Mouse (Mus musculus): ENCODE results near the gene Vps35l. TPM values are rescaled to one million over a fixed set of nuclear protein-coding genes. Genes with fewer than 3 reads are reported as not detected.

Vps35l gene
- polyA plus RNA-seq, 1 experiment from 2014 or later = 98.2 TPM

DNA sequence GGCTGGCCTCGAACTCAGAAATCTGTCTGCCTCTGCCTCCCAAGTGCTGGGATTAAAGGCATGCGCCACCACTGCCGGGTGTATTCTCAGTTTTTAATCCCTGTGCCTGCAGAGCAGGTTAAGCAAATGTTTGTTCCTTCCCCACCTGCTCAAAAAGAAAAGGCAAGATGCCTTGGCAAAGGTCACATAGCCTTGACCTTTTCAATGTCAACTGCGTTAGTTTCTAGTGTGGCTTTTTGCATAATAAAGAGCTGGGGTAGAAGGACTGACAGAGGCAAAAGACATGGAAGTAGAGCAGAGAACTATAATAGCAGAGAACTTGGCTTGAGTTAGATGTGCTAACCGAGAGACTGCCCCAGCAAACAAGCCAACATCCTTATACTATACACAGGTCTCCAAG is 29.2 kb upstream of the Vps35l start:
- H3K27ac ChIP-seq = no peak overlapping the region
- H3K9me3 ChIP-seq (replicated peaks) = no peaks in the 10 kb centered on the region
- ATAC-seq (ENCODE audit: low FRiP score) = no peak

DNA sequence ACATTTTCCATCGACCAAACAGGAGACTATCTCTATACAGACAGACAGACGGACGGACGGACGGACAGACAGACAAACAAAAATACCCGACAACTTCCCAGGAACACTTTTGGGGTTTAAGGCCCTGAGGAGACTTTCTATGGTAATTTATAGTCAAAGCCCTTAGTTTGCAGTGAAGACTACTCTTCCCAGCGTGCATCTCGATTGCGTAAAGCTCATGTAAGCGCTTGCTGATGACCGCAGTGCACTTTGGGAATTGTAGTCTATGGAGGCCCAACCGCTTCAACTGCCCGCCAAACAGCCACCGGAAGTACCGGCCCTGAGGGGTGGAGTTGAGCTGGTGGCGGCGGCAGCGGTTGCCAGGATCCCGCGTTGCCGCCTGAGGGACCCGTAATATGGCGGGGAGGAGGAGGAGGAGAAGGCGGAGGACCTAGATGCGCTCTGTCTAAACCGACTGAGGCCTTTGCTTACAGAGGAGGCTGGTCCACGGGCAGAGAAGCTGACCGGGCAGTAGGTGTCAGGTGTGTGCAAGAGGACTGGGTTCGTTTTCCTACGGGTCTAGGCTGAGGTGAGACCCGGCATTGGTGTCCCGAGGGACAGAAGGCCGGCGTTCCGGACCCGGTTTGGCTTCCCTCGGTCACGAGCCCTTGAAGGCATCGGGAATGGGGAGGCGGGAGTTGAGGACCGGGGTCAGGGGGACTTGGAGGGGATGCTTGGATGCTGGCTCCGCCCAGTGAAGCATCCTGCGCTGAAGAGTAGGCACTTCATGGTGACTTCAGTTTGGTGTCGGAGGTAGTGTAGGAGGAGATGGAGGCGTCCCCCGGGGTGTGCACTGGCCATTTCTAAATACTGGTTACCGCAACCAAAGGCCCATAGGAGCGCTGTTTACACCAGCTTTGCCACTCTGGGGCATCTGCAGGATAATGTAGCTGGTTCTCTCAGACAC is 27.5 kb upstream of the Vps35l start, which contains the start of gene Ccp110:
Ccp110 (plus strand) TSS at position 325 of the 946 bp plus-strand sequence.
- Histone ChIP-seq H3K27ac (peak within 1 kb of the TSS; percentile 62), H3K9me3 (replicated peaks) (no peaks in the 10 kb centered on the region), H3K4me3 (peak within 1 kb of the TSS; percentile 66), H3K36me3 (peaks cover 14% of the 10 kb centered on the region; the same call in 1 of the 2 replicates), H3K27me3 (no peaks in the 10 kb centered on the region), H3K9ac (peak within 1 kb of the TSS; percentile 69), H3K4me1 (peaks cover 11% of the 10 kb centered on the region), H3K4me2 (replicated peaks) (peak within 1 kb of the TSS; percentile 69)
- peak; percentile 96 for ATAC-seq (ENCODE audit: low FRiP score)
- under 1% methylated on average over 48 of the region's 48 CpGs for WGBS

More for the DNA sequence above, 29.2 kb upstream of the Vps35l start:
- Histone ChIP-seq H3K9ac (no peak overlapping the region), H3K4me1 (peaks cover 16% of the 10 kb centered on the region), H3K4me3 (no peak overlapping the region), H3K4me2 (replicated peaks) (no peak overlapping the region), H3K27me3 (no peaks in the 10 kb centered on the region), H3K36me3 (peaks cover 9% of the 10 kb centered on the region; the same call in 1 of the 2 replicates)
- 69% methylated on average over 5 of the region's 5 CpGs for WGBS

DNA sequence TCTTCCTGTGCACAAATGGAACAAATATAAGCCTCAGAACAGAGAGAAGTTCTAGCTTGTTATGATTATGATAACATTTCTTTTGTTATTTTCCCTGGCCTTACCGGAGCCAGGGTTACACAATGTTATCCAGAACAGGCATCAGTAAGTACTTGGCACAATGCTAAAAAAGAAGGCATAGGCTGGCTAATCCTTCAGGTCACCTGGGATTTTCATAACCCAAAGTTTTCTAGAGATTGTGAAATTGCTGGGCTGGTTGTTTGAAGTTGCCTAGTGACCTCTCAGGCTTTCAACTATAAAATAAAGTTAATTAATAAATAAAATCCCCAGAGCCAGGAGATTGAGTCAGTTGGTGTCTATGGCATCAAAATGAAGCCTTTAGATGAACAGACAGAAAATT is 25.2 kb upstream of the Vps35l start:
- no peak overlapping the region for H3K9ac ChIP-seq
- peaks cover 11% of the 10 kb centered on the region for H3K4me1 ChIP-seq
- WGBS = 96% methylated on average over 1 of the region's 1 CpGs
- no peak overlapping the region for H3K4me2 ChIP-seq (replicated peaks)
- no peaks in the 10 kb centered on the region for H3K27me3 ChIP-seq
- H3K36me3 ChIP-seq = peaks cover 28% of the 10 kb centered on the region
- no peak overlapping the region for H3K4me3 ChIP-seq
- H3K9me3 ChIP-seq (replicated peaks) = no peaks in the 10 kb centered on the region
- no peak for ATAC-seq (ENCODE audit: low FRiP score)
- no peak overlapping the region for H3K27ac ChIP-seq

DNA sequence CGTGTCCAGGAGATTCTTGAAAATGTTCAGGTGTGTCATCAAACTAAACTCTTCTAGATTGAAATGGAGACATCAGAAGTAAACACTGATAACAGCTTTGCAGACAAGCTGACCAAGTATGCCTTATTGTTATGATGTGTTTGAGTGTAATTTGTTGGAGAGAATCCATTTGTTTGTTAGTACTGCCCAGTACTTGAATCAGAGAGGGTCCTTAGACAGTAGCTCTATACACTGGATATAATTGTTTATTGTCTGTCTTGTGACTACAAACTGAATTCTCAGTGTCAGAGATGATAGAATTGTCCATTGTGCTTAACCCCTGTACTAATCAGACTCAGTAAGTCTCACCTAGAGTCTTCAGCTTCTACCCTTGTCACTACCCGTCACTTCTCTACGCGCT is 22.0 kb upstream of the Vps35l start:
- WGBS = 95% methylated on average over 4 of the region's 4 CpGs
- Histone ChIP-seq H3K4me3 (no peak overlapping the region), H3K27me3 (no peaks in the 10 kb centered on the region), H3K9ac (no peak overlapping the region), H3K27ac (no peak overlapping the region), H3K36me3 (peaks cover 50% of the 10 kb centered on the region), H3K9me3 (replicated peaks) (no peaks in the 10 kb centered on the region), H3K4me2 (replicated peaks) (no peak overlapping the region), H3K4me1 (peaks cover 10% of the 10 kb centered on the region)
- ATAC-seq (ENCODE audit: low FRiP score) = no peak

DNA sequence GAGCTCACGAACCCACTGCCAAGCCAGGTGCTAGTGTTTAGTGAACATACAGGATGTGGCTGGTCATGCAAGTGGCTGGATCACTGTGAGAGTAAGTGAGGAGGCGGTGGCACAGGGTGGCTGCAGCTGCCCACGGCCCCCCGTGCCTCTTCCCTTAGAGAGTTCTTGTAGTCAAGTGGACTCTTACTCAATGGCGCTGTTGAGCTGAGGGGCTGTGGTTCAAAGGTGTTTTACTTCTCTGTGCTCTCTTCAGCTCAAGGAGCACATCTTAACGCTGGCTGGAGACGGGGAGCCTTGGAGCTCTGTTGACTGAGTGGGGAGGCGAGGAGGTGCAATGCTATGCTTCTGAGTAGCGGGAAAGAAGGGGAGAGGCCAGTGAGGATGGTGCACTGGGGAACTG is 16.1 kb upstream of the Vps35l start:
- peaks cover 73% of the 10 kb centered on the region for H3K36me3 ChIP-seq
- H3K9ac ChIP-seq = no peak overlapping the region
- H3K27ac ChIP-seq = no peak overlapping the region
- H3K4me3 ChIP-seq = no peak overlapping the region
- H3K27me3 ChIP-seq = no peaks in the 10 kb centered on the region
- no peaks in the 10 kb centered on the region for H3K4me1 ChIP-seq
- no peak overlapping the region for H3K4me2 ChIP-seq (replicated peaks)
- no peaks in the 10 kb centered on the region for H3K9me3 ChIP-seq (replicated peaks)
- ATAC-seq (ENCODE audit: low FRiP score) = no peak
- 87% methylated on average over 9 of the region's 9 CpGs for WGBS

DNA sequence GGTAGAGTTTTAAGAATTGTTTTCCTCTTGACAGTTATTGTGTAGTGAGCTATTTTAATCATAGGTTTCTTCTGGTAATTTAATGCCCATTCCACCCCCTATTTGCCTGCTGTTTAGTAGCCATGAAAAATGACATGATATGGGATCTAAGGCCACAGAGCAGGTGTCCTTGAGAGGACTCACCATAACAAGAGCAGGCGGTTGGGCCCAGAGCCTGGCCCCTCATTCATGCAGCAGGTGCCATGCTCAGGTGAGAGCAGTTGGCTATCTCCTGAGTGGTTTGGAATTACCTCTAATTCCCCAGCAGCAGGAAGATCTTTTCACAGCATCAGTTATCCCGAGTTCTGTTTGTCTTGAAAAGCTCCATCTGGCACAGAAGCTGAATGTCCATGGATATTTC is 14.6 kb upstream of the Vps35l start:
- no peak overlapping the region for H3K4me2 ChIP-seq (replicated peaks)
- ATAC-seq (ENCODE audit: low FRiP score) = no peak
- H3K9me3 ChIP-seq (replicated peaks) = no peaks in the 10 kb centered on the region
- WGBS = 88% methylated on average over 2 of the region's 2 CpGs
- no peaks in the 10 kb centered on the region for H3K4me1 ChIP-seq
- H3K4me3 ChIP-seq = no peak overlapping the region
- no peak overlapping the region for H3K27ac ChIP-seq
- no peak overlapping the region for H3K9ac ChIP-seq
- no peaks in the 10 kb centered on the region for H3K27me3 ChIP-seq
- H3K36me3 ChIP-seq = peaks cover 80% of the 10 kb centered on the region

DNA sequence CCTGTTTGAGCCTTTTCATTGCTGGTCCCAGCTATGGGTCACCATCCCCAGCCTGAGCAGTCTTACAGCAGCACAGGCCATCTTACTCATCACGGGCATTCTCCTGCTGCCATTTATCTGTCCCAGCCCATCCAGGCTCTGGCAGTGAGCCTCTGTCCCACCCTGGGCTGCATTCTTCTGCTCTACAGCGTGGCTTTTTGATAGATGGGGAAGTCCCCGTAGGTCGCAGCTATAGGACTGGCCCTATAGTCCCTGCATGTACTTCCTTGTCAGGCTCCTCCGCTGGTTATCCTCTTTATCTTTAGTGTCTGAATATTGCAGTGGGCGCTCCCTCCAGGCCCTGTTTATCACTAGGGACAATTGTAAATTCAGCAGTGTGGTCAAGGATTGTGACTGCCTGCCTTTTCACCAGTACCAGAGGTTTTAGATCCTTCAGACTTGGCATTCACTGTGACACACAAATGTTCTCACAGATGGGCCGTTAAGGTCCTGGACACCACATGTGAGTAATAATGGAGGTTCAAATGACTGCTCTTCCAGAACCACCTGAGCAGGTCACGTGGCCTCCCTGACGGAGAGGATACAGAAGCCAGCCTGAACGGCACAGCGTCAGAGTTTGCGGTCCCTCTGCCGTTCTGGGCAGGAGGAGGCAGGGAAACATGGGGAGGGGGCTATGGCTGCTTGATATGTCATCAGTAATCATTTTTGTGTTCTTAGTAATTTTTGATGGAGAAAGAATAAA is 11.0 kb upstream of the Vps35l start:
- H3K9me3 ChIP-seq (replicated peaks) = no peaks in the 10 kb centered on the region
- WGBS = 93% methylated on average over 13 of the region's 13 CpGs
- H3K36me3 ChIP-seq = peaks cover 79% of the 10 kb centered on the region
- H3K4me2 ChIP-seq (replicated peaks) = no peak overlapping the region
- no peak overlapping the region for H3K27ac ChIP-seq
- no peaks in the 10 kb centered on the region for H3K4me1 ChIP-seq
- no peaks in the 10 kb centered on the region for H3K27me3 ChIP-seq
- H3K4me3 ChIP-seq = no peak overlapping the region
- no peak overlapping the region for H3K9ac ChIP-seq
- ATAC-seq (ENCODE audit: low FRiP score) = no peak

DNA sequence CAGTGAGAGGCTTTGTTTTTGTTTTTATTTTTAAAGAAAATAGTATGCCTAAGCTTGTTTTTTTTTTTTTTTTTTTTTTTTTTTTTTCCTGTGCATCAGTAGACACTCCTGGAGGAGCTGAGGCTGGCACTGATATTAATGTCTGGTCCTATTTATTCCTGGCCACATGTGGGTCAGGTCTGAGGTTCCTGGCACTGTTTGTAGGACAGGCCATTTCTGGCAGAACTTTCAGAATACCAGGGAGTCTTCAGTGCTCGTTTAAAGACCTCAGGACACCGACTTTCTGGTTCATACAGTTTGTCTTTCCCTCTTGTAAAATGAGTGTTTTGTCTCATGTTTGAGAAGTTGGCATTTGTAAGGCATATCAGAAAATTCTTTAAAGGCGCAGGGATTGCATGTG is 8.2 kb upstream of the Vps35l start:
- no peak overlapping the region for H3K4me2 ChIP-seq (replicated peaks)
- no peaks in the 10 kb centered on the region for H3K9me3 ChIP-seq (replicated peaks)
- no peak overlapping the region for H3K9ac ChIP-seq
- H3K27ac ChIP-seq = no peak overlapping the region
- WGBS = 93% methylated on average over 3 of the region's 3 CpGs
- H3K4me1 ChIP-seq = no peaks in the 10 kb centered on the region
- ATAC-seq (ENCODE audit: low FRiP score) = no peak
- no peaks in the 10 kb centered on the region for H3K27me3 ChIP-seq
- peaks cover 68% of the 10 kb centered on the region for H3K36me3 ChIP-seq
- H3K4me3 ChIP-seq = no peak overlapping the region

DNA sequence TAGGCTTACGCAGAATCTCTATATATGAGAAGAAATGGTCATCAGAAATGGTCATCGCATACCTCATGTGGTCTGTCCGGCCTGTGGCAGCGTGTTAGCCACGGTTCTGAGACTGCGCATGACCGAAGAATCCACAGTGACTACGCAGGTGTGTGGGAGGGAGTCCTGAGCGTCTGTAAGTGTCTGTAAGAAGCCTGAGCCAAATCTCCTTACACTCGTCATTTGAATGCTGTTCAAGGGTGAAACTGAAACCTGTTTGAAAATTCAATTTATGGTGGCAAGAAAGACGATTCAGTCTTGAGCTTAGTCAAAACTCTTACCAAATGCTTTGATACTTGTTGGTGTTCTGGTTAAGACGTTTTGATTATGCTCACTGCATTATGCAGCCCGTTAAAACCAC is 6.8 kb upstream of the Vps35l start:
- no peaks in the 10 kb centered on the region for H3K9me3 ChIP-seq (replicated peaks)
- no peak overlapping the region for H3K9ac ChIP-seq
- peaks cover 57% of the 10 kb centered on the region for H3K36me3 ChIP-seq
- no peaks in the 10 kb centered on the region for H3K4me1 ChIP-seq
- ATAC-seq (ENCODE audit: low FRiP score) = no peak
- H3K27ac ChIP-seq = no peak overlapping the region
- no peak overlapping the region for H3K4me2 ChIP-seq (replicated peaks)
- H3K27me3 ChIP-seq = no peaks in the 10 kb centered on the region
- WGBS = 95% methylated on average over 13 of the region's 13 CpGs
- H3K4me3 ChIP-seq = no peak overlapping the region

DNA sequence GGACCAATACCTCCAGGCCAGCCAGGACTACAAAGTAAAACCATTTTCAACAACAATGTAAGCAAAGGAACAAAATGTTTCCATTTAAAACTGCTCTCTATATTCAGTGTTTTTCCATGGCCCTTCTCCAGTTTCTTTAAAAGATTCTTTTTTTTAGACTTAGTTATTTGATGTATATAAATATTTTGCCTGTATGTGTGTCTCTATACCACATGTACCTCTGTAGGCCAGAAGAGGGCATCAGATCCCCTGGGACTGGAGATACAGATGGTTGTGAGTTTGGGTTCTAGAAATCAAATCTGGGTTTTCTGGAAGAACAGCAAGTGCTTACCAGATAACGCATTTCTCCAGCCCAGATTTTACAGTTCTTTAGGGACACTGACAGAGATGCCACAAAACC is 1.3 kb upstream of the Vps35l start:
- WGBS = 61% methylated on average over 1 of the region's 1 CpGs
- H3K27ac ChIP-seq = no peak overlapping the region
- no peaks in the 10 kb centered on the region for H3K9me3 ChIP-seq (replicated peaks)
- H3K4me3 ChIP-seq = no peak overlapping the region
- no peak overlapping the region for H3K9ac ChIP-seq
- H3K4me1 ChIP-seq = peaks cover 14% of the 10 kb centered on the region
- H3K4me2 ChIP-seq (replicated peaks) = no peak overlapping the region
- H3K27me3 ChIP-seq = no peaks in the 10 kb centered on the region
- no peak for ATAC-seq (ENCODE audit: low FRiP score)
- peaks cover 19% of the 10 kb centered on the region for H3K36me3 ChIP-seq

DNA sequence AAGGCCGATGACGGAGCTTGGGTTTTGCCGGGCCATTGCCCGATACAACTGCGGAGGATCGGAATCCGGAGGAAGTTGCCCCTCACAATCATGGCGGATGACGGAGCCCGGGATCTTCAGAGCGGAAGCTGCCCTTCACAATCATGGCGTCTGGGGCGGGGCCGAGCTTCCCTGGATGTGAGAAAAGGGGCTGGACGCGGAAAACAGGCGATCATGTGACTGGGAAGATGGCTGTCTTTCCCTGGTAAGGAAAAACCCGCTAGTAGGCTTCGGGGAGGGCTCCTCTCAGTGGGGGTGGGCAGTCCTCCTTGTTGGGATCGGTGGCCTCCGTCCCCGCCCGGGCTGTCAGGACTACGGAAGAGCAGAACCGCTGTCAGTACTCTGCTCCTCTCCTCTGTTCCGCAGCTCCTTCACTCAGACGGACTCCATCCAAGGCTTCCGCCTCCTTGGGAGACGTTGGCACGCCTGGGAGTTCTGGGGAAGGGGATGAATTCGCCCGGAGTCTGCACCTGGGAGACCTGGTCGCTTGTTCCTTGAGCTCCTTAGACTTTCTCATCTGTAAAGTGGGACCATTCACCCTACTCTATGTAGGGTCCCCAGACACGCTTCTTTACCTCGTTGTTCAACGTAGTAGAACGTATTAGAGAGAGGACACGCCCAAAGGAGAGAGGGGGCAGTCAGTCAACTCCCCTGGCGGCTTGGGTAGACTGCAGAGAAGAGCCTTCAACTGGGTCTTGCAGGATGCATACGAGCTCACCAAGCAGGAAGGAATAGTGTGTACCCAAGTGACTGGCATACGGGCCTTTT is 709 bp downstream of the Vps35l start:
- Histone ChIP-seq H3K27ac (peak overlapping the region; percentile 74; the same call in 1 of the 2 replicates), H3K4me2 (replicated peaks) (peak overlapping the region; percentile 75), H3K4me3 (peak overlapping the region; percentile 76), H3K9ac (peak overlapping the region; percentile 72), H3K9me3 (replicated peaks) (no peaks in the 10 kb centered on the region), H3K36me3 (peaks cover 19% of the 10 kb centered on the region; the same call in 1 of the 2 replicates), H3K27me3 (no peaks in the 10 kb centered on the region), H3K4me1 (peaks cover 14% of the 10 kb centered on the region)
- 3% methylated on average over 41 of the region's 41 CpGs for WGBS
- ATAC-seq (ENCODE audit: low FRiP score) = peak; percentile 97

DNA sequence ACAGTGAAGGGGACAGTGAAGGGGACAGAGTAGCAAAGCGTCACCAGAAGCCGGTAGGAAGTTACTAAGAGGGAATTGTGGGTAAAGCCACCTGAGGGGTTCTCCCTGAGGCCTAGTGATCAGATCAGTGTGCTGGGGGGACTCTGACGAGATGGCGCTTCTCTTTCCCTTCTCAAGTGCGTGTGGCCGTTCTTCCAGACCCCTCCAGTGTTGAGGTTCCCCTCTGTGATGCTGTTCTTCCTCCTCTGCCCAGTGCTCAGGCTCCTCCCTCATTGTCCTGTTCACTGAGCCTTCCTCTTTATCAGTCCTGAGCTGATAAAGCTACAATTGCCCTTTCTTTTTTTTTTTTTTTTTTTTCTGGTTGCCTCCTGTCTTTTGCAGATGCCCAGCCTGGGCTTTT is 2.3 kb downstream of the Vps35l start:
- Histone ChIP-seq H3K27me3 (no peaks in the 10 kb centered on the region), H3K4me3 (no peak overlapping the region)
- 78% methylated on average over 6 of the region's 6 CpGs for WGBS

More for the DNA sequence above, 2.3 kb downstream of the Vps35l start:
- Histone ChIP-seq H3K4me1 (peaks cover 14% of the 10 kb centered on the region), H3K4me2 (replicated peaks) (no peak overlapping the region), H3K36me3 (peaks cover 29% of the 10 kb centered on the region), H3K9ac (no peak overlapping the region), H3K27ac (no peak overlapping the region), H3K9me3 (replicated peaks) (no peaks in the 10 kb centered on the region)
- no peak for ATAC-seq (ENCODE audit: low FRiP score)
